Mouse (Mus musculus) MEL (cell line): Measurements from ENCODE around the gene A630095N17Rik.
A peak's percentile ranks its signal among the peaks of the same experiment; 100 is the strongest.

Experiments used
- CTCF ChIP-seq, 3 experiments: IDR thresholded peaks in 2 of 3; conservative IDR thresholded peaks in 1 of 3; 2 replicates each; pipeline ENCODE4 v1.5.1; 2011 to 2012; ENCODE audit warnings: low read length in 3 of 3, low read depth in 2 of 3, mild to moderate bottlenecking in 2 of 3, improper control_type of control experiment in 1 of 3, inconsistent platforms in 1 of 3, mixed read lengths in 1 of 3, moderate library complexity in 1 of 3; ENCODE audit not compliant: control insufficient read depth in 1 of 3, insufficient read depth in 1 of 3, poor library complexity in 1 of 3, severe bottlenecking in 1 of 3
- E2F4 ChIP-seq: IDR thresholded peaks from 2 replicates; pipeline ENCODE4 v1.6.1; 2011; ENCODE audit warnings: low read depth, low read length, improper control_type of control experiment, borderline replicate concordance
- EP300 ChIP-seq, 2 experiments: IDR thresholded peaks; 2 replicates each; pipeline ENCODE4 v1.6.1; 2011; ENCODE audit warnings: improper control_type of control experiment in 2 of 2, low read length in 2 of 2, low read depth in 1 of 2, mild to moderate bottlenecking in 1 of 2
- JUND ChIP-seq: IDR thresholded peaks from 2 replicates; pipeline ENCODE4 v1.6.1; 2011; ENCODE audit warnings: low read depth, mild to moderate bottlenecking, improper control_type of control experiment, low read length
- MAX ChIP-seq: IDR thresholded peaks from 2 replicates; pipeline ENCODE4 v1.6.1; 2011; ENCODE audit warnings: low read length, improper control_type of control experiment
- MAZ ChIP-seq: IDR thresholded peaks from 2 replicates; pipeline ENCODE4 v1.6.1; 2012; ENCODE audit warnings: low read depth, mild to moderate bottlenecking, inconsistent platforms, low read length, improper control_type of control experiment
- NELFE ChIP-seq: IDR thresholded peaks from 2 replicates; pipeline ENCODE4 v1.6.1; 2011; ENCODE audit warnings: low read depth, low read length, improper control_type of control experiment
- POLR2A ChIP-seq, 2 experiments: IDR thresholded peaks; 2 replicates each; pipeline ENCODE4 v1.6.1; 2011 to 2012; ENCODE audit warnings: low read length in 2 of 2, mild to moderate bottlenecking in 2 of 2, control low read depth in 1 of 2, improper control_type of control experiment in 1 of 2, low read depth in 1 of 2, moderate library complexity in 1 of 2; ENCODE audit not compliant: control insufficient read depth in 1 of 2, insufficient read depth in 1 of 2, poor library complexity in 1 of 2
- RAD21 ChIP-seq: IDR thresholded peaks from 2 replicates; pipeline ENCODE4 v1.6.1; 2011; ENCODE audit warnings: mild to moderate bottlenecking, low read depth, low read length, improper control_type of control experiment
- RCOR1 ChIP-seq: IDR thresholded peaks from 2 replicates; pipeline ENCODE4 v1.6.1; 2012; ENCODE audit warnings: low read depth, mild to moderate bottlenecking, inconsistent platforms, low read length, improper control_type of control experiment
- SIN3A ChIP-seq: IDR thresholded peaks from 2 replicates; pipeline ENCODE4 v1.6.1; 2012; ENCODE audit warnings: low read length, improper control_type of control experiment, inconsistent platforms
- TCF12 ChIP-seq: IDR thresholded peaks from 2 replicates; pipeline ENCODE4 v1.6.1; 2014; ENCODE audit warnings: low read depth, mild to moderate bottlenecking, inconsistent platforms, low read length, improper control_type of control experiment, moderate library complexity
- ZNF384 ChIP-seq: IDR thresholded peaks from 2 replicates; pipeline ENCODE4 v1.6.1; 2012; ENCODE audit warnings: low read depth, mild to moderate bottlenecking, inconsistent platforms, low read length, improper control_type of control experiment

DNA sequence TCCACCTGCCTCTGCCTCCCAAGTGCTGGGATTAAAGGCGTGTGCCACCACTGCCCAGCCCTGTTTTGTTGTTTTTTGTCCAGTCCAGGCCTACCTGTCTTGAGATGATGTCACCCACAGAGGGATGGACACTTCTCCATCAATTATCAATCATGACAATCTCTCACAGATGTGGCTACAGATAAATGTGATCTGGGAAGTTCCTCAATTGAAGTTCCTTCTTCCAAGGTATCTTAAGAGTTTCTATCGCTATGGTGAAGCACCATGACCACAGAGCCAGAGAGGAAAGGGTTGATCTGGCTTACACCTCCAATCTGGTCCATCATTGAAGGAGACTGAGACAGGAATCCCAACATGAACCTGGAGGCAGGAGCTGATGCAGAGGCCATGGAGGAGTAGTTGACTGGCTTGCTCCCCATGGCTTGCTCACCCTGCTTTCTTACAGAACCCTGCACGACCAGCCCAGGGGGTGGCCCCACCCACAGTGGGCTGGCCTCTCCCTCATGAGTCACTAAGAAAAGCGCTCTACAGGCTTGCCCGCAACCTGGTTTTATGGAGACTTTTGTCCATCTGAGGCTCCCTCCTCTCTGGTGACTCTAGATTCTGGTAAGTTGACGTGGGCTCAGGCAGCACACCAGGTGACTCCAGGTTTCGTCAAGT lies 1.4 kb downstream of the A630095N17Rik start:
- TF ChIP-seq CTCF (IDR thresholded peaks at IDR 0.05 in 2 of 3, conservative IDR thresholded peaks at IDR 0.05 in 1 of 3; ENCODE audit: control insufficient read depth in 1 of 3, insufficient read depth in 1 of 3, low read depth in 2 of 3, low read length in 3 of 3, poor library complexity in 1 of 3, severe bottlenecking in 1 of 3): no peak
- no peak for TF ChIP-seq POLR2A (IDR thresholded peaks at IDR 0.05; ENCODE audit: control insufficient read depth in 1 of 2, insufficient read depth in 1 of 2, low read depth in 1 of 2, low read length in 2 of 2, poor library complexity in 1 of 2)
- no peak for TF ChIP-seq ZNF384
- TF ChIP-seq EP300 (IDR thresholded peaks at IDR 0.05; ENCODE audit: low read depth in 1 of 2, low read length in 2 of 2): peak; percentile 19 to 75; a peak in 2 of 4 replicates
- TF ChIP-seq RAD21: no peak
- TF ChIP-seq E2F4: no peak
- no peak for TF ChIP-seq MAX
- 0 out of 2 replicates have a peak, but pooled peaks have one; percentile 27 for TF ChIP-seq SIN3A
- 0 out of 2 replicates have a peak, but pooled peaks have one; percentile 18 for TF ChIP-seq TCF12
- TF ChIP-seq JUND: no peak
- TF ChIP-seq NELFE: no peak
- TF ChIP-seq RCOR1: peak; percentile 47; the same call in 1 of the 2 replicates
- no peak for TF ChIP-seq MAZ
